Mouse (Mus musculus): Measurements from ENCODE around the gene Serpina3i.
"Not testable (repeated sequence)": the region's sequence is repeated elsewhere in the genome, so short reads cannot be mapped to it uniquely, and the experiment has no call there.

The Serpina3i gene

GRCm38 (mm10) chr12:104262863-104263262, at the start of gene Serpina3i:
Serpina3i (plus strand) TSS chr12:104263122.
- DNase-seq (ENCODE audit: low spot score), result no peak

- DNase-seq (ENCODE audit: low spot score), result peak; percentile 4
Observed at GRCm38 (mm10) chr12:104213689-104214444, 49.1 kb upstream of the Serpina3i start.

- no peak for DNase-seq (ENCODE audit: low spot score)
Observed at GRCm38 (mm10) chr12:104214445-104214753, 48.5 kb upstream of the Serpina3i start, which contains the start of gene Serpina3f. Serpina3f (plus strand) TSS chr12:104214544.

GRCm38 (mm10) chr12:104215249-104215648, 47.7 kb upstream of the Serpina3i start:
- DNase-seq (ENCODE audit: low spot score), result no peak

GRCm38 (mm10) chr12:104221616-104222015, 41.3 kb upstream of the Serpina3i start:
- DNase-seq (ENCODE audit: low spot score), result no peak

DNA sequence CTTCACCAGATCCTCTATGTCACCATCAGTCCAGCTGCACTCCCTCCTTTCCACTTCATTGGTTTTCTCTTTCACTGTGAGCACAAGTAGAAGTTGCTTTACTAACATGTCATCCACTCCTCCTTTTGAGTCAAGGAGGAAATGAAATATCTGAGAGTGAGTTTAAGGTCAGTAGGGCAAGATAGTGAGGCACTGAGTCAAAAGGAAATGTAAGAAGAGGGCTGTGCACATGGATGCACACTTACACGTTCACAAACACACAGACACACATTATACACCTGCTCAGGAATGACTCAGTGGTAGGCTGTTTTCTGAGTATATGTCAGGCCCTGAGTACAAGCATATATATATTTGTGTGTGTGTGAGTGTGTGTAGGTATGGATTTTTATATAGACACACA, 39.2 kb upstream of the Serpina3i start:
- DNase-seq (ENCODE audit: low spot score), result no peak

DNA sequence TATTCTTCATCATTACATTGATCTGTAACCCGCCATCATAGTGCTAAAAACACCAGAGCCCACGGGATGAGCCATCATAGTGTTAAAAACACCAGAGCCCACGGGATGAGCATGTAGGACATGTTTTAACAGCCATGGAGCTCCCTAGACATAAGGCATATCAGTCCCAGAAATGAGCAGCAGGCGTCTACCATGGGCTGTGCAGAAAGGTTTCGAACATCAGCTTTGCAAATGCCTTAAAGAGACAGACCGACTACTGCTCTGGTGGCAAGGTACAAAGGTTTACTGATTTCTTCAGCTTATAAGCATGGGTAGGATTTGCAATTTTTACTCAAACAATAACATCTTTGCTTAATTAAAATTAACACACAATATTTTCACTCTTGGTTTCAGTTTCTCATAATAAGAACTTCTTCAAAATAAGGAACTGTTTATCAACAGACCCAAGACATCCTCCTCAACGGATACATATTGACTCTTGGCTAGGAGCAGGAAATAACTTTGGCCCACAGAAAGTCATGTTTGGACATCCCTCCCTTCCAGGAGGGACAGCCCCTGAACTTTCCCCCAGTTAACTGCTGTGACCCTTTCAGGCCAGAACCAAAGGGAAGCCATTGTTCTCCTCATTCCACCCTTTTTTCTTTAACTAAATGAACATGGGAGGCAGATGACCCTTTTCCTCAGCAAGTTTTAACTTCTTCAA, 38.2 kb upstream of the Serpina3i start:
- peak; percentile 12 for DNase-seq (ENCODE audit: low spot score)

GRCm38 (mm10) chr12:104230762-104231161, 32.2 kb upstream of the Serpina3i start:
- no peak for DNase-seq (ENCODE audit: low spot score)

DNA sequence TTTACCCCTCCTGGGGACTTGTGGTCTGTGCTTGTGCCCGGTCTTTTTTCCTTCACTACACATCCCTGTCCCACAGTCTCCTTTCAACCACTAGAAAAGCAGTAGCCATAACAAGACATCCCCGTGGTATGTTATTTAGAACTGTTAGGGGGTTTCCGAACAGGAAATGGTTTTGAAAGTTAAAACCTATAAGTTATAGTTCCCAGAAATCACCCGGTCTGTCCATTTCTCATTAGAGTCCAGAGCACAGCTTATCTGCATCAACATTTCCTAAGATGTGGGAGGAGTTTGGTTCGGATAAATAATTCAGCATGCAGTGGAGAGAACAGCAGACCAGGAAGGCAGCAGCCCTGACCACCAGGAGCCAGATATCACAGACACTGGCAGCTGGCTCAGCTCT, 27.0 kb upstream of the Serpina3i start, which contains the start of gene Serpina3g:
Serpina3g (plus strand) TSS at position 331 of the 400 bp plus-strand sequence.
- DNase-seq (ENCODE audit: low spot score), result no peak

- not testable (repeated sequence) for DNase-seq (ENCODE audit: low spot score)
Observed at GRCm38 (mm10) chr12:104238048-104238447, 24.9 kb upstream of the Serpina3i start.

DNA sequence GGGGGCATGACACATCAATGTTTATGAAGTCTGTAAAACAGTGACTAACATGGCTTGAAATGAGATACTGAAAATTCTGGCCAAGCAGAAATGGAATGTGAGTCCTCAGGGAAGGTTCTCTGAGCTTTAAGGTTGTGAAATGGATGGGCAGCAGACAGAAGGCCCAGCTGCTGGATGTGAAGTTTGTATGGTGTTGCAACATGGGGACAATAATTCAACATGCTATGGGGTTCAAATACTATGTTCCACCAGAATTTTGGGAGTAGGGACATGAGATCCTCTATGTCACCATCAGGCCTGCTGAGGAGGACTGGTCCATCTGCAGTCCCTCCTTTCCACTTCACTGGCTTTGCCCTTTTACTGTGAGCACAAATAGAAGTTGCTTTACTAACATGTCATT, 19.6 kb upstream of the Serpina3i start:
- no peak for DNase-seq (ENCODE audit: low spot score)

DNA sequence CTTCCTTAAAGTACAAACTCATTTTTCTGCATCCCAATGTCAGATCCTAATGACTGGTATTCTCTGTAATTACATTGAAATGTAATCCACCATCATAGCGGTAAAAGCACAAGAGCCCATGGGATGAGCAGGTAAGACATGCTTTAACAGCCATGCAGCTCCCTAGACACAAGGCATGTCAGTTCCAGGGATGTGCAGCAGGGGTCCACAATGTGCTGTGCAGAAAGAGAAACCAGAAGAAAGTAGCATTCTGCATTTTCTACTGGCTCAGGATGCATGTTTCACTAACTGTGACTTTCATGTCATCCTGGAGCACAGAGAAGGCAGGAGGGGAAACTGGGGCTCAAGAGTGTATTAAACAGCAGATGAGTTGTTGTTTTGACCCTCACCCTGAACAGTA, 17.8 kb upstream of the Serpina3i start:
- peak; percentile 18 for DNase-seq (ENCODE audit: low spot score)

DNA sequence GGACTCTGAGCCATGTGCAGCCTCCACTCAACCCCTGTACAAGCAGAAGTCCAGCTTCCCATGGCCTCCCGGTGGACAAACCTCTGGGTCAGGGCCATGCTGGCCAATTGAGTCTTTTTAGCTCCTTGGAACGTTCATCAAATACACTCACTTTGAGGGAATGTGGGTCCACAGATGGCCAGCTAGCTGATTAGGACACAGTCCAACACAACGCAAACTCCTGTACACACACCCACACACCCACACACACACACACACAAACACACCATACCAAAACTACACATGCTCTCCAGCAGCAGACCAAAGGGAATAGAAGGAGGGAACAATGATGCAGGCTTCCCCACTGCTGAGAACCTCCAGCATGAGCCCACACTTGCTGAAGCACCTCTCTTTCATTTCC, 17.3 kb upstream of the Serpina3i start:
- no peak for DNase-seq (ENCODE audit: low spot score)

DNA sequence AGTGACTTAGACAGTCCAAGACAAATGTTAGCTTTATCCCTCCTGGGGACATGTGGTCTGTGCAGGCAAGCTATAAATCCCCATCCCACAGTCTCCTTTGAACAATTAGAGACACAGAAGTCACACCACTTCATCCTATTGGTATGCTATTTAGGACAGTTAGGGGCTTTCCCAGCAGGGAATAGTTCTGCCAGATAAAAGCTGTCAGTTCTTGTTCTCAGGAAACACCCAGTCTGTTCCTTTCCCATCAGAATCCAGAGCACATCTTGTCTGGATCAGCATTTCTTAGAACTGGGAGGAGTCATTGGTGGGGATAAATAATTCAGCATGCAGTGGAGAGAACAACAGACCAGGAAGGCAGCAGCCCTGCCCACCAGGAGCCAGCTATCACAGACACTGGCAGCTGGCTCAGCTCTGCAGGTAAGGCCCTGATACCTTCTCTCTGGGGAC, 15.3 kb upstream of the Serpina3i start:
- peak; percentile 46 for DNase-seq (ENCODE audit: low spot score)

DNA sequence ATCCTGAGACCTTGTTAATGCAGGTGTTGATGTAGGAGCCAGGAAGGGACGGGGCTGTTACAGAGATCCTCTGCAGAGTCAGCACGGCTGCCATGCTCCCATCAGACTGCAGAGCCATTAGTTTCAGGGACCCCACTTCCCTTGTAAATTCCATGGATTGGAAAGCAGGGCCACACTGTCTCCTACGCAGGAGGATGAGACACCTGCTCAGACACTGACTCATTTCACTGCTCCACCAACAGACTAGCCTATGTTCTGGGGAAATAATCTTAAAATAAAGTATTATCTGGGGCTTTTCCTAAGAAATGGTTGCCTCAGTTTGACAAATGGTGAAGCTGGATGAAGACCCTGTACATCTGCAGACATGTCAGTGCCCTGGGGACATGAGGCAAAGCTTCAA, 14.7 kb upstream of the Serpina3i start:
- DNase-seq (ENCODE audit: low spot score), result no peak

- no peak for DNase-seq (ENCODE audit: low spot score)
Observed at GRCm38 (mm10) chr12:104261041-104261440, 1.9 kb upstream of the Serpina3i start.

DNA sequence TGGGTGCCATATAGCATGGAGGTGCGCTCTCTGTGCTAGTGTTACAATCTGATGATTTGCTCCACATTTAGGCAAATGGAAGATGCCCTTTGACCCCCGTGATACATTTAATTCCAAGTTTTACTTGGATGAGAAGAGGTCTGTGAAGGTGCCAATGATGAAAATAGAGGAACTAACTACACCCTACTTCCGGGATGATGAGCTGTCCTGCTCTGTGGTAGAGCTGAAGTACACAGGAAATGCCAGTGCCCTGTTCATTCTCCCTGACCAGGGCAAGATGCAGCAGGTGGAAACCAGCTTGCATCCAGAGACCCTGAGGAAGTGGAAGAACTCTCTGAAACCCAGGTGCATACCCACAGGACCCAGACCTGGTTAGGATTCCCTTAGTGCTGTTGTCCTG, 3.5 kb downstream of the Serpina3i start:
- no peak for DNase-seq (ENCODE audit: low spot score)

- DNase-seq (ENCODE audit: low spot score), result no peak
Observed at GRCm38 (mm10) chr12:104278216-104279055, 15.5 kb downstream of the Serpina3i start.

DNA sequence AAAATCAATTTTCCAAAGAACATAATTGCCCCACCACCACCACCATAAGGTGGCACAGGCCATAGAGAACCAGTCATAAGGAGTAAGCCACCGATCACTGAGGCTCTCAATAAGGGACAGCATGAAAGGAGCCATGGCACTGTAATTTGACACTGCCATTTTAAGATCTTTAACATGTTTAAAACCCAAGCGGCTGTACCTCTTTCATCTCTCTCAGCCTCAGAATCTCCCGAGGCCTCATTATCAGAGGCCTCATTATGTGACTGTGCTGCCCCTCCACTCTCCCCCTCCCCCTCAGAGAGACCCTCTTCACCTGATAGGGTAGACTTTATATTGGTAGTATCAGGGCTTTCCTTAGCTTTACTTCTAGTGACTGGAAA, 16.1 kb downstream of the Serpina3i start:
- peak; percentile 36 for DNase-seq (ENCODE audit: low spot score)

DNA sequence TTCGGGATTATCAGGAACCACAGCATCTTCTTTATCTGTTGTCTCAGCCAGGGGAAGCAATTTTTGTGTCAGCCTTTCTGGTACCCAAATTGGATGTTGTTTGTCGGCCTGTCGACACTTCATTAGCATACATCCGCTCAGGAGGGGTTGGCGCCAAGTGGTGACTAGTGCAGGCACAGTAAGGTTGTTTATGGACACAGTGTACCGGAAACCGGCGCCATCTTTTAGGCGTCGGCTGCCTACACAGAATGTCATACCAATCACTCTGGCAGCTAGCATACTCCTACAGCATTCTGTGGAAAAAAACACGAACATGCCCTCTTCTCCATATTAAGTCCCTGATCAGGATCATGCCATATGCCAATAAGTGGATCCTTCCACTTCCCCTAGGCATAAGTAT, 20.5 kb downstream of the Serpina3i start:
- DNase-seq (ENCODE audit: low spot score), result no peak

DNA sequence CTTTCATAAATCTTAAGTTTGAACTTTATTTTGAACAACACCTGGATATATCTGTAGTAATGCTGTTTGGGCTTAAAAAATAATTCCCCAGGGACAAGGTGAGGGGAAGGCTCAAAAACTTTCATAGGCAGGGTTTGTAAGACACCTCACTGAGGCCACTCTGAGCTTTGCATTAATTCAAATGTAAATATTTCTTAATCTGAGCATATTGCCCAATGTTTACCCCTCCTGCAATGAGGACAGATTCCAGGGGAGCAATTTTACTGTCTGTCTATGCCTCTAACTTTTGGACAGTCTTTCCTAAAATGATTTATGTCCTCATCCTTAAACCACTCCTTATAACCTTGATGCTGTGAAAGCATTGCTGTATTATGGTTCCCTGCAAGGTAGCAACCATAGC, 25.4 kb downstream of the Serpina3i start:
- no peak for DNase-seq (ENCODE audit: low spot score)

DNA sequence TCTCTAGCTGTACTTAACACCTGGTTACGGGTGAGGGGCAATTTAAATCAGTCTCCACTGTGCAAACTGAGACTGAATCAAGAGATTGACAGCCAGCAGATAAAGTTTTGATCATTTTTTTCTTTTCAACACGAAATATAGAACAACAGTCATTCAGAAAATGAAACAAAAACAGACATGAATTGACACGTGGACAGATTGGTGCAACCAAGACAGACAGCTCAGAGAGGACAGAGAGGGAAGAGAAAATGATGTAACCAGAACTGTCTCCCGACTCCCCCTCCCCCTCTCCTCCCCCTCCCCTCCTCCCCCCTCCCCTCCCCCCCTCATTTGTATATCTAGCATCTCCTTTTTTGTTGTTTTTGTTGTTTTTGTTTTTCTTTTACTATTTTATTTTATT, 26.9 kb downstream of the Serpina3i start:
- no peak for DNase-seq (ENCODE audit: low spot score)

GRCm38 (mm10) chr12:104293963-104294362, 31.0 kb downstream of the Serpina3i start:
- DNase-seq (ENCODE audit: low spot score), result no peak

Data from embryo, embryonic 10.5 days (tissue).